Mouse (Mus musculus) layer of hippocampus, adult 8-10 months (tissue): ENCODE measurements around the gene Hist2h2bb. TPM values are rescaled to one million over a fixed set of nuclear protein-coding genes. Genes with fewer than 3 reads are reported as not detected.
A peak's percentile ranks its signal among the peaks of the same experiment; 100 is the strongest.
"Not testable (repeated sequence)": the region's sequence is repeated elsewhere in the genome, so short reads cannot be mapped to it uniquely, and the experiment has no call there.

Experiments
- DNase-seq, 2 experiments: peaks; one replicate each; pipeline ENCODE4 v3.0.0; 2022; ENCODE audit warnings: low spot score in 2 of 2
- total RNA-seq, 4 experiments: library from RNA; stranded (reverse); gene quantifications; 2 replicates each; pipeline ENCODE4 v1.2.4; 2022

Hist2h2bb gene
- total RNA-seq, 4 experiments from 2014 or later = 106 to 143 (median 138) TPM

- DNase-seq = peak; percentile 94 to 99
Measured at GRCm38 (mm10) chr3:96239949-96240798, 29.4 kb upstream of the Hist2h2bb start, which contains the start of gene Hist2h2aa2. TSS of gene Hist2h2aa2 (minus strand) at chr3:96240276.

GRCm38 (mm10) chr3:96240799-96241197 is 28.8 kb upstream of the Hist2h2bb start:
- no peak for DNase-seq

- no peak for DNase-seq
Measured at GRCm38 (mm10) chr3:96243921-96244572, 25.5 kb upstream of the Hist2h2bb start.

- DNase-seq = peak; percentile 88
Measured at GRCm38 (mm10) chr3:96245003-96245886, 24.3 kb upstream of the Hist2h2bb start, which contains the start of gene Hist2h2aa1. TSS of gene Hist2h2aa1 (plus strand) at chr3:96245497.

GRCm38 (mm10) chr3:96246018-96246417 is 23.5 kb upstream of the Hist2h2bb start:
- DNase-seq = not testable (repeated sequence)

GRCm38 (mm10) chr3:96246427-96246856 is 23.1 kb upstream of the Hist2h2bb start, which contains the start of gene Hist2h3c1:
TSS of gene Hist2h3c1 (plus strand) at chr3:96246685.
- not testable (repeated sequence) for DNase-seq

- DNase-seq = no peak
Measured at GRCm38 (mm10) chr3:96247356-96248140, 22.0 kb upstream of the Hist2h2bb start.

- no peak for DNase-seq
Measured at GRCm38 (mm10) chr3:96248141-96249033, 21.2 kb upstream of the Hist2h2bb start.

- DNase-seq = no peak
Measured at GRCm38 (mm10) chr3:96249034-96249345, 20.6 kb upstream of the Hist2h2bb start.

GRCm38 (mm10) chr3:96250890-96251289 is 18.7 kb upstream of the Hist2h2bb start:
- DNase-seq = no peak

GRCm38 (mm10) chr3:96251787-96252186 is 17.8 kb upstream of the Hist2h2bb start:
- DNase-seq = no peak

GRCm38 (mm10) chr3:96254683-96255355 is 14.7 kb upstream of the Hist2h2bb start:
- no peak for DNase-seq

- no peak for DNase-seq
Measured at GRCm38 (mm10) chr3:96255926-96256593, 13.5 kb upstream of the Hist2h2bb start.

- no peak for DNase-seq
Measured at GRCm38 (mm10) chr3:96257190-96257589, 12.4 kb upstream of the Hist2h2bb start.

- no peak for DNase-seq
Measured at GRCm38 (mm10) chr3:96260220-96260619, 9.3 kb upstream of the Hist2h2bb start.

GRCm38 (mm10) chr3:96261623-96262022 is 7.9 kb upstream of the Hist2h2bb start:
- DNase-seq = no peak

GRCm38 (mm10) chr3:96262216-96262875 is 7.2 kb upstream of the Hist2h2bb start:
- peak; percentile 81 to 86 for DNase-seq
